Mouse (Mus musculus) lung, embryonic 14.5 days (tissue): ENCODE measurements at regions not wholly inside any gene's neighbourhood (a gene's known extent, or its start where the extent isn't known, plus 50 kb on each side); places are given as distances from the start of the nearest gene placed in this dataset.
"Not testable (repeated sequence)": the region's sequence is repeated elsewhere in the genome, so short reads cannot be mapped to it uniquely, and the experiment has no call there.

ENCODE experiments used
- ATAC-seq: fragments of 200-750 bp; cut with Nextera tagmentation; 2 replicates; pipeline ENCODE4 v1.8.0; 2017; ENCODE audit warnings: mild to moderate bottlenecking, moderate TSS enrichment, moderate library complexity; ENCODE audit not compliant: insufficient read depth
- DNase-seq: peaks from one replicate; pipeline ENCODE4 v3.0.0-alpha.2; 2015
- H3K27ac ChIP-seq: fragments of 300-500 bp; sonication (generic); 2 replicates; pipeline ENCODE4 v1.5.1; 2014; ENCODE audit warnings: low read depth, mild to moderate bottlenecking, moderate library complexity
- H3K27me3 ChIP-seq: fragments of 300-500 bp; sonication (generic); 2 replicates; pipeline ENCODE4 v1.6.1; 2014; ENCODE audit warnings: low read length, control low read depth; ENCODE audit not compliant: insufficient read depth
- H3K36me3 ChIP-seq: fragments of 300-500 bp; sonication (generic); 2 replicates; pipeline ENCODE4 v1.6.1; 2014; ENCODE audit warnings: control low read depth; ENCODE audit not compliant: insufficient read depth
- H3K4me1 ChIP-seq: fragments of 300-500 bp; sonication (generic); 2 replicates; pipeline ENCODE4 v1.6.1; 2014; ENCODE audit warnings: antibody characterized with exemption, control low read depth; ENCODE audit not compliant: insufficient read depth
- H3K4me2 ChIP-seq: fragments of 300-500 bp; sonication (generic); 2 replicates; pipeline ENCODE4 v1.6.1; 2014; ENCODE audit warnings: mild to moderate bottlenecking
- H3K4me3 ChIP-seq: fragments of 300-500 bp; sonication (generic); 2 replicates; pipeline ENCODE4 v1.5.1; 2014; ENCODE audit warnings: low read depth, low read length
- H3K9ac ChIP-seq: fragments of 300-500 bp; sonication (generic); 2 replicates; pipeline ENCODE4 v1.6.1; 2014
- H3K9me3 ChIP-seq: fragments of 300-500 bp; sonication (generic); 2 replicates; pipeline ENCODE4 v1.6.1; 2016; ENCODE audit warnings: low read depth, low read length, control low read depth
- CTCF ChIP-seq: IDR thresholded peaks from 2 replicates; pipeline ENCODE4 v1.5.1; 2016; ENCODE audit warnings: antibody characterized with exemption, low read depth
- WGBS: fragments of 180-500 bp; shearing (Covaris S2); extraction: QIAGEN DNeasy Blood & Tissue Kit; methylation state at CpG from one replicate; pipeline ENCODE4 v1.1.7; 2014; 5-methylcytosine and 5-hydroxymethylcytosine counted together

DNA sequence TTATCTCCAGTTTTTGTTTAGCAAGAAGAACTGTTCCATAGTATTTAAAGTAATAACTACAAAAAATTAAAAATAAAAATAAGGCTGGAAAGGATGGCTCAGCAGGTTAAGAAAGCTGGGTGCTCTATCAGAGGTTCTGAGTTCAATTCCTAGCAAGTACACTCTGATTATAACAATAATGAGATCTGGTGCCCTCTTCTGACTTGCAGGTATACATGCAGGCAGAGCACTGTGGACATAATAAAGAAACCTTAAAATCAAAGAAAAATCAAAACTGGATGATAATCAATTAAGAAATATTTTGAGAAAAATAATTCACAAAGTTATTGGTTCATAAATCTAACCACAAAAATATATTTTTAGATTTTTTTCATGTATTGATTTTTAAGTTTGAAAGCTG lies 346.7 kb upstream of the Cdh8 start:
- H3K4me1 ChIP-seq, result no peaks in the 10 kb centered on the region

DNA sequence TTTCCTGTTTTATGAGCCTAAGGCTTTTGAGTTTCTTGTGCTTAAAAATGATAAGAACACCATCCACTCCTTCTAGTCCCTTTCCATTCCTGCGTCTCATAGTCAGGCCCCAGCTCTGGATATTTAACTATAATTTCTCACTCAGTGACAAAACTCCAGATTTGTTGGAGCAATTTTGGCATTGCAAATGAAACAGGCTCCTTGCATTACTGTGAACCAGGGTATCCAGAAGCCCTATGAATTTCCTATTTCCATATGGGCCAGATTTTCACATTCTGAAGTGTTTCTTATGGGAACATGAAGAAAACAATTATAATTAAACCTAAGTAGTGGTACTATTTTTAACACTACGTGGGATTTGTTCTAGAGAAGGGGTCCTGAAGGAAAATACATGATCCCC lies 319.9 kb upstream of the Cdh8 start:
- Histone ChIP-seq H3K4me1 (no peaks in the 10 kb centered on the region), H3K27me3 (no peaks in the 10 kb centered on the region)
- 82% methylated on average over 2 of the region's 2 CpGs for WGBS

More for the DNA sequence above, 346.7 kb upstream of the Cdh8 start:
- Histone ChIP-seq H3K27ac (no peak overlapping the region), H3K9ac (no peak overlapping the region), H3K36me3 (no peaks in the 10 kb centered on the region), H3K4me2 (no peak overlapping the region), H3K9me3 (no peaks in the 10 kb centered on the region), H3K27me3 (no peaks in the 10 kb centered on the region), H3K4me3 (no peak overlapping the region)
- DNase-seq (peak; percentile 3), ATAC-seq (no peak)
- TF ChIP-seq CTCF, result 0 out of 2 replicates have a peak, but pooled peaks have one; percentile 8

DNA sequence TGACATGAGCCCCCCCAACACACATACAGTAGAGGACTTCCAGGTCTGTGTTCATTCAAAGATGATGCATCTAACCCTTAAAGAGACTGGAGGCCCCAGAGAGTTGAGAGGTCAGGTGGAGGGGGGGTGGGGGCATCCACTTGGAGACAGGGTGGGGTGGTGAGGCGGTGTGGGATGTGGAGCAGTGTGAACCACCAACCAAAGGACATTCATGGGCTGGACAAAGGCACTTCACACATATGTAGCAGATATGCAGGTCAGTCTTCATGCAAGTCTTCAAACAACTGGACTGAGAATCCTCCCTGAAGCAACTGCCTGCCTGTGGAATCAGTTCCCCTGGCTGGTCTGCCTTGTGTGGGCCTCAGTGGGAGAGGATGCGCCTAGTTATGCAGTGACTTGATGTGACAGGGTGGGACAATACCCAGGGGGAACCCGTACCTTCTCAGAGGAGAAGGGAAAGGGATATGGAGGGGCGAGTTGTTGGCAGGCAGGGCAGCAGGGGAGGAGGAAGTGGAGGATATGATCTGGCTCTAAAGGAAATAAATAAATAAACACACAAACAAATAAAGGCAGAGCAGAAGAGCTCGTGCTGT lies 308.5 kb upstream of the Cdh8 start:
- ATAC-seq (no peak), DNase-seq (no peak)
- Histone ChIP-seq H3K27me3 (no peaks in the 10 kb centered on the region), H3K4me2 (no peak overlapping the region), H3K9ac (no peak overlapping the region), H3K4me3 (no peak overlapping the region), H3K36me3 (no peaks in the 10 kb centered on the region), H3K9me3 (no peaks in the 10 kb centered on the region), H3K27ac (no peak overlapping the region), H3K4me1 (no peaks in the 10 kb centered on the region)
- WGBS, result 69% methylated on average over 5 of the region's 5 CpGs
- TF ChIP-seq CTCF, result no peak

More for the DNA sequence above, 319.9 kb upstream of the Cdh8 start:
- no peak for DNase-seq
- no peak overlapping the region for H3K27ac ChIP-seq
- H3K9ac ChIP-seq, result no peak overlapping the region
- no peak overlapping the region for H3K4me2 ChIP-seq
- TF ChIP-seq CTCF, result no peak
- ATAC-seq, result no peak
- H3K4me3 ChIP-seq, result no peak overlapping the region
- no peaks in the 10 kb centered on the region for H3K36me3 ChIP-seq
- no peaks in the 10 kb centered on the region for H3K9me3 ChIP-seq

DNA sequence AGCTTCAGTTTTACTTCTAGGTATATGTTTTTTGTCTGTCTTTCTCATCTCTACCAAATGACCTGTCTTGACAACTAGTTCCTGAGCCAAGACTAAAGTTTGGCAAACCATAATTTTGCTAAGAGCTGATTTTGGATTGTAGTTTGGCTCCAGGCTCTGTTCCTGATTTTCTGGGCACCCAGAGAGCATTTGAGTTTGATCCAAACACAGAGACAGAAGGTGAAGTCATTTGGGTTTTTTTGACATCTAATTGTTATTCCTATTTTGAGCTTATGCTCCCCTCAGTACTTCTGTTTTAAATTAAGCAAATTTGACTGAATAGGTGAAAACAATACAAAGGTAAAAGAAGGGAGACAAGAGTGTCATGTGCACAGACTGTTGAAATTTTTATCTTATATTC lies 302.7 kb upstream of the Cdh8 start:
- ATAC-seq (no peak), DNase-seq (no peak)
- Histone ChIP-seq H3K4me2 (no peak overlapping the region), H3K27me3 (no peaks in the 10 kb centered on the region), H3K9me3 (no peaks in the 10 kb centered on the region), H3K27ac (no peak overlapping the region), H3K9ac (no peak overlapping the region), H3K4me3 (no peak overlapping the region), H3K36me3 (no peaks in the 10 kb centered on the region), H3K4me1 (no peaks in the 10 kb centered on the region)
- TF ChIP-seq CTCF, result no peak

DNA sequence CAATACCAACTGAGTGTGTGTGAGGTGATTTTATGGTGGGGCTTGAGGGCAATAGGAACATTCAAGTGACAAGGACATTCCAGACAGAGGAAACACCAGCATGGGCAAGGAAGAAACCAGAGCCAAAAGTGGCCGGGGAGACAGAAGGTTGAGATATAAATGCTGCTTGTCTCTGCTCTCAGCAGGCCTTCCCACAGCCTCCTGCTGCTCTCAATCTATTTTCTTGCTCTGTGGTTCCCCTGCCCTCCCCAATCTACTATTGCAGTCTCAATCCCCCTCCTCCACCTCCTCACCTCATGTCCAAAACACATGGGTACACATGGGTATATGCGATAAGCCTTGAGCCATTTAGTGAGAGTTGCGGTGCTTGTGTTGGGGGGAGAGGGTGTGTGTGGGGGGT lies 265.4 kb upstream of the Cdh8 start:
- Histone ChIP-seq H3K36me3 (no peaks in the 10 kb centered on the region), H3K9me3 (no peaks in the 10 kb centered on the region), H3K27ac (no peak overlapping the region), H3K9ac (no peak overlapping the region), H3K4me3 (no peak overlapping the region), H3K27me3 (no peaks in the 10 kb centered on the region), H3K4me1 (no peaks in the 10 kb centered on the region), H3K4me2 (no peak overlapping the region)
- 55% methylated on average over 3 of the region's 3 CpGs for WGBS
- no peak for TF ChIP-seq CTCF
- DNase-seq (no peak), ATAC-seq (no peak)

DNA sequence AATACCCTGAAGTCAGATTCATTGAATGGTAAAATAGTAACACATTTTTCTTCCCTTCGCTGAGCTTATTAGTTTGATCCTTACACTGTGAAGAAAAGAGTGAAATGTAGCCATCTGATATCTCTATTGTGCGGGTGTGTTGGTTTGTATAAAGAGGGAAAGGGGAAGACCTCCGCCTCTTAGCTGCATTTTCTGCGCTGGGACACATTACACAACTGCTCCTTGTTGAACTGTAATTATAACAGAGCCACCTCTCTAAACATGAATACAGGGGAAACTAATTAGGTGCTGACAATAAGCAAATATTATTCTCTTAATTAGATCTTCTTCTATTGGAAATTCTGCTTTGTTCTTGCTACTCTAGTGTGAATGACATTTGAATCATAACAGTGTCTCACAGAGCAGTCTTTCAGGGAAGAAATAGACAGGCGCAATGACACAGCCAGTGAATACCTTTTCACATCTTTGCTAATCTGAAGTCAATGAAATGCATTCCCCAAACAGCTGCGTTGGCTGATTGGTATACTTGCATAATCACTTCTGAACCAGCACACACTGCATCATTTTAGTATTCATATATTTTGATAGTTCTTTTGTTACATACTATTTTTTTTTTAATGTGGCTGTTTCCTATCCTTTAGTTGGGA lies 263.1 kb upstream of the Cdh8 start:
- not testable (repeated sequence) for H3K4me1 ChIP-seq, H3K27me3 ChIP-seq, H3K9ac ChIP-seq, H3K9me3 ChIP-seq, ATAC-seq, H3K27ac ChIP-seq, H3K4me3 ChIP-seq, DNase-seq, H3K4me2 ChIP-seq, H3K36me3 ChIP-seq
- 78% methylated on average over 6 of the region's 6 CpGs for whole genome bisulfite sequencing

DNA sequence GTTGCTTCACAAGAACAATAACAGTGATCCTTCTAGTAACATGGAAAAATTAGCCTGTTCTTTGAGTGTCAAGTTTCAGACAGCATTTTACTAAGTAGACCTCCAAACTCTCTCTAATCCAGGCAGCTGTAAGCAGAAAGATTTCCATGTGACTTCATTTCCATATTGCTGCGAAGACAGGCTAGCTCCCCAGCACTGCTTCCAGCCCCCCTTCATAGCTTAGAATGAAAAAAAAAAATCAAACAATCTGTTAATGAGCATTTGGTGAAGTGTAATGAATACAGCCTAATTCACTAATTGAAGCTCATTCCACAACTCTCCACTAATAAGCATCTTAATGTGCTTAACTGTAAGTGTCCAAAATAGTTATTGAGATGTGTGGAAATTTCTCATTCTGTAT lies 251.4 kb upstream of the Cdh8 start:
- not testable (repeated sequence) for H3K9me3 ChIP-seq, H3K4me3 ChIP-seq, H3K4me1 ChIP-seq, DNase-seq, H3K36me3 ChIP-seq, H3K27me3 ChIP-seq, H3K27ac ChIP-seq, H3K9ac ChIP-seq, H3K4me2 ChIP-seq, ATAC-seq
- WGBS, result 51% methylated on average over 1 of the region's 1 CpGs

DNA sequence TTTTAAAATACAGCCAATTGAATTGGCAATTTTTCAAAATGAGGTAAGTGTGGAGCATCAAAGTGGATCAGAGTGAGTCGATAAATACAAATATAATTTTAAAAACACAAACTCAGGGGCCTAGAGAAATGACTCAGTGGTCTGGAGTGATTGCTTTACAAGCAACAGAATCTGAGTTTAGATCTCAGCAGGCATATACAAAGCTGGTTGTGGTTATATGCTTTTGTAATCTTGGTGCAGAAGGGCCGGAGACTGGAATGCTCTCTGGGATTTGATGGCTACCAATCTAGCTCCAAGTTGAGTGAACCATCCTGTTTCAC lies 235.0 kb upstream of the Cdh8 start:
- WGBS, result 54% methylated on average over 2 of the region's 2 CpGs
- Histone ChIP-seq H3K4me2 (no peak overlapping the region), H3K9me3 (no peaks in the 10 kb centered on the region), H3K4me1 (no peaks in the 10 kb centered on the region), H3K27me3 (no peaks in the 10 kb centered on the region), H3K9ac (no peak overlapping the region), H3K36me3 (no peaks in the 10 kb centered on the region), H3K4me3 (no peak overlapping the region), H3K27ac (no peak overlapping the region)
- ATAC-seq (0 out of 2 replicates have a peak, but pooled peaks have one; percentile 11), DNase-seq (no peak)
- no peak for TF ChIP-seq CTCF
